Mouse (Mus musculus) heart, embryonic 10.5 days (tissue): ENCODE results near the gene Vkorc1. TPM values are rescaled to one million over a fixed set of nuclear protein-coding genes. Genes with fewer than 3 reads are reported as not detected.

Experiments used
- DNase-seq: peaks from one replicate; pipeline ENCODE4 v3.0.0-alpha.2; 2017; ENCODE audit warnings: low spot score
- H3K27ac ChIP-seq: fragments of 300-500 bp; sonication (generic); 2 replicates; pipeline ENCODE4 v1.5.1; 2016; ENCODE audit warnings: mild to moderate bottlenecking
- H3K27me3 ChIP-seq: fragments of 300-500 bp; sonication (generic); 2 replicates; pipeline ENCODE4 v1.6.1; 2016; ENCODE audit warnings: mild to moderate bottlenecking; ENCODE audit not compliant: poor library complexity, insufficient read depth, severe bottlenecking
- H3K36me3 ChIP-seq: fragments of 300-500 bp; sonication (generic); 2 replicates; pipeline ENCODE4 v1.6.1; 2016; ENCODE audit warnings: mild to moderate bottlenecking, moderate library complexity
- H3K4me1 ChIP-seq: fragments of 300-500 bp; sonication (generic); 2 replicates; pipeline ENCODE4 v1.6.1; 2016; ENCODE audit warnings: mild to moderate bottlenecking
- H3K4me3 ChIP-seq: fragments of 300-500 bp; sonication (generic); 2 replicates; pipeline ENCODE4 v1.5.1; 2016; ENCODE audit warnings: mild to moderate bottlenecking, moderate library complexity
- H3K9me3 ChIP-seq: fragments of 300-500 bp; sonication (generic); 2 replicates; pipeline ENCODE4 v1.6.1; 2016; ENCODE audit warnings: mild to moderate bottlenecking, moderate library complexity
- WGBS: fragments of 180-500 bp; shearing (Covaris S2); methylation state at CpG from one replicate; pipeline ENCODE4 v1.1.7; 2016; 5-methylcytosine and 5-hydroxymethylcytosine counted together
- polyA plus RNA-seq: library from polyadenylated mRNA; unstranded; fragments of >200 nt; fragmentation: Nextera tagmentation; extraction: Ambion mirVana; gene quantifications from 2 replicates; pipeline ENCODE4 v1.2.1, GENCODE M21; 2016

The Vkorc1 gene
- polyA plus RNA-seq, 1 experiment from 2014 or later: 81.7 TPM

DNA sequence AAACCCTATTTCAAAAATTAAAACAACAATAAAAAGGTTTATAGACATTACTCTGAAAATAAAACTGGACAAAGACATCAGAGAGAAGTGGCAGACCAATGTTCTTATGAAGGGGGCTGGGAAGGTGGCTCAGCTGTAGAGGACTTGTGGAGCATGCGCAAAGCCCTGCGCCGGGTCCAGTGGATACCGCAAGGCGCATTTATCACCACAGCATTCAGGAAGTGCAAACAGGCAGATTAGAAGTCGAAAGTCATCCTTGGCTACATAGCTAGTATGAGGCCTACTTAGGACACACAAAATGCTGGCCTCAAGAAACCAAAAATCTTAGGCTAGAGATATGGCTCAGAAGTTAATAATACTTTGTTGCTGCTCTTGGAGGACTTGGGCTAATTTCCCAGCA is 37.2 kb downstream of the Vkorc1 start:
- H3K4me1 ChIP-seq: no peaks in the 10 kb centered on the region
- no peak overlapping the region for H3K27ac ChIP-seq
- no peaks in the 10 kb centered on the region for H3K27me3 ChIP-seq
- H3K9me3 ChIP-seq: no peaks in the 10 kb centered on the region
- 80% methylated on average over 6 of the region's 6 CpGs for WGBS
- no peak overlapping the region for H3K4me3 ChIP-seq
- DNase-seq: no peak
- no peaks in the 10 kb centered on the region for H3K36me3 ChIP-seq

GRCm38 (mm10) chr7:127850906-127851305 is 44.5 kb downstream of the Vkorc1 start:
- H3K27me3 ChIP-seq: no peaks in the 10 kb centered on the region
- no peak for DNase-seq
- no peak overlapping the region for H3K4me3 ChIP-seq
- no peaks in the 10 kb centered on the region for H3K9me3 ChIP-seq
- 70% methylated on average over 5 of the region's 5 CpGs for WGBS
- peaks cover 30% of the 10 kb centered on the region for H3K36me3 ChIP-seq
- H3K4me1 ChIP-seq: 0 out of 2 replicates have a peak, but pooled peaks cover 5% of the 10 kb centered on the region
- no peak overlapping the region for H3K27ac ChIP-seq

GRCm38 (mm10) chr7:127849973-127850875 is 45.2 kb downstream of the Vkorc1 start:
- DNase-seq: no peak
- 67% methylated on average over 6 of the region's 6 CpGs for WGBS
- no peaks in the 10 kb centered on the region for H3K27me3 ChIP-seq
- 0 out of 2 replicates have a peak, but pooled peaks cover 5% of the 10 kb centered on the region for H3K4me1 ChIP-seq
- no peak overlapping the region for H3K27ac ChIP-seq
- H3K36me3 ChIP-seq: peaks cover 36% of the 10 kb centered on the region
- no peak overlapping the region for H3K4me3 ChIP-seq
- H3K9me3 ChIP-seq: no peaks in the 10 kb centered on the region

Other genes with a start within 250 kb of the Vkorc1 start
- gene Bcl7c, start 186.7 kb downstream of the Vkorc1 start, polyA plus RNA-seq: 32.3 and 59.4 TPM in 2 replicates
- 3.4 and 6.5 TPM in 2 replicates for gene Ctf1, start 182.9 kb downstream of the Vkorc1 start, polyA plus RNA-seq
- gene Ctf2, start 163.5 kb downstream of the Vkorc1 start, polyA plus RNA-seq: 0.26 TPM in 1 of 2 replicates, not detected in the other
- gene Fbxl19, start 151.1 kb downstream of the Vkorc1 start, polyA plus RNA-seq: 3.4 and 4.8 TPM in 2 replicates
- 12.9 and 19.8 TPM in 2 replicates for gene Orai3, start 125.8 kb downstream of the Vkorc1 start, polyA plus RNA-seq
- gene Setd1a, start 118.9 kb downstream of the Vkorc1 start, polyA plus RNA-seq: 13.2 and 23.7 TPM in 2 replicates
- gene Gm49388, start 110.0 kb downstream of the Vkorc1 start, polyA plus RNA-seq: not detected in 2 replicates
- gene Hsd3b7, start 95.0 kb downstream of the Vkorc1 start, polyA plus RNA-seq: 14.9 and 17.1 TPM in 2 replicates
- 32.4 and 36.3 TPM in 2 replicates for gene Stx4a, start 71.3 kb downstream of the Vkorc1 start, polyA plus RNA-seq
- gene Stx1b, start 71.1 kb downstream of the Vkorc1 start, polyA plus RNA-seq: 1.1 and 3.2 TPM in 2 replicates
- gene Zfp646, start 19.4 kb downstream of the Vkorc1 start, polyA plus RNA-seq: 10.6 and 11.7 TPM in 2 replicates
- gene Zfp668, start 18.8 kb downstream of the Vkorc1 start, polyA plus RNA-seq: 15.7 and 21.7 TPM in 2 replicates
- gene Prss53, start 4.6 kb downstream of the Vkorc1 start, polyA plus RNA-seq: 1.2 and 1.9 TPM in 2 replicates
- gene Gm21974, start 163 bp downstream of the Vkorc1 start, polyA plus RNA-seq: not detected in 2 replicates
- gene Bckdk, start 8.5 kb upstream of the Vkorc1 start, polyA plus RNA-seq: 143 and 176 TPM in 2 replicates
- 31.0 and 39.7 TPM in 2 replicates for gene Kat8, start 16.9 kb upstream of the Vkorc1 start, polyA plus RNA-seq
- gene Prss8, start 34.5 kb upstream of the Vkorc1 start, polyA plus RNA-seq: 2.3 and 8.9 TPM in 2 replicates
- 10.9 and 13.0 TPM in 2 replicates for gene Prss36, start 51.1 kb upstream of the Vkorc1 start, polyA plus RNA-seq
- gene Fus, start 71.8 kb upstream of the Vkorc1 start, polyA plus RNA-seq: 280 and 362 TPM in 2 replicates
- gene Pycard, start 98.2 kb upstream of the Vkorc1 start, polyA plus RNA-seq: 27.8 and 35.5 TPM in 2 replicates
- gene Trim72, start 108.3 kb upstream of the Vkorc1 start, polyA plus RNA-seq: 0.40 and 1.2 TPM in 2 replicates
- 0.06 and 0.25 TPM in 2 replicates for gene Itgam, start 167.0 kb upstream of the Vkorc1 start, polyA plus RNA-seq
- 0.09 TPM in 1 of 2 replicates, not detected in the other for gene Gm49368, start 167.1 kb upstream of the Vkorc1 start, polyA plus RNA-seq
- gene Itgax, start 233.9 kb upstream of the Vkorc1 start, polyA plus RNA-seq: 0.05 and 0.10 TPM in 2 replicates